Mouse (Mus musculus): ENCODE measurements around the gene Psmd8.
A peak's percentile ranks its signal among the peaks of the same experiment; 100 is the strongest.
"Not testable (repeated sequence)": the region's sequence is repeated elsewhere in the genome, so short reads cannot be mapped to it uniquely, and the experiment has no call there.

Gene Psmd8

DNA sequence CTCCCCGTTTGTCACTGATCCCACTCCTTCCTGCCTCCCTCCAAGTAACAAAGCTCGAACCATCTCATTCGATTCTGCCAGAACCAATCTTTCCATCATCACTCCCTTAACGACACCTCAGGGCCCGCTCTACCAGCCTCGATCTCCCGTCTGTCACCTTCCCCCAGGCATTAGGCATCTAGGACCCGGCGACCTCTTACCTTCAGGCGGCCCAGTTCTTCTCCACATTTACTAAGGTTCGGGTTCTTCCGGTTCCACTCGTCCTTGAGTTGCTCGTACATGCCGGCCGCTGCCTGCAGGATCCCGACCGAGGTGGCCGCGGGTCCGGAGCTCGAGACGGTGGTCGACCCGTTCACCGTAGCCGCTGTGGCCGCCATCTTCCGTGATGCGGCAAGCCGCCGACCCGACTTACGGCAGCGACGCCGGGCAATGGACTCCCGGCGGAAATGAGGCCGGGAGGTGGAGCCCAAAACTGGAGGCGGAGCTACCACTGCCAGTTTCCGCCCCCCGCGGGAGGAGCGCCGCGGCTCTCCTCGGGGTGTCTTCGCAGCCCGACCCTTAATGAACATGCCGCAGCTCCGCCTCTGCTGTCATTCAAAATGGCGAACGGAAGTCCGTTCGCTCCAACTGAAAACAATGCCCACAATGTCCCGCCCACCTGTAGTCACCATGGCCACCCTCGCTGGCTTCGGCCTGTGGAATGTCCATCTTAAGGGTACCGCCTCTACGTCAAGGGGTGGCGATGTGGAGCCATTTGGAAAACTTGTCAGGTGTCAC, at the start of gene Psmd8:
Psmd8 (minus strand) TSS at position 625 of the 777 bp plus-strand sequence.
- DNase-seq, result peak; percentile 98 to 99

DNA sequence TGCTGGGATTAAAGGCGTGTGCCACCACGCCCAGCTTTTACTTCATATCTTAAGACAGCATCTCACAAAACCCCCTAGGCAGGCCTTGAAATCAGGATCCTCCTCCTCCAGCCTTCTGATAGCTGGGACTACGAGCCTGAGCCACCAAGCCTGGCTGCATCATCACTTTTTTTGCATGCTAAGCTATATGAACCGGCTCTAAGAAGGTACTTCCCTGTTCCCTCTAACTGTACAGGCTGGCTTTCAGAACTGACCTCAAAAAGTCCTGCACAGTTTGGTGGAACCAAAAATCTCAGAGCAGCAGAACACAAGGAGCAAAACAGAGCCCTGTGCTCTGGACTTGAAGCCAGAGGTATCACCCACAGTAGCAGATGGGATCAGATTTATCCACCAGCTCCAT, 47.7 kb upstream of the Psmd8 start:
- no peak for DNase-seq

DNA sequence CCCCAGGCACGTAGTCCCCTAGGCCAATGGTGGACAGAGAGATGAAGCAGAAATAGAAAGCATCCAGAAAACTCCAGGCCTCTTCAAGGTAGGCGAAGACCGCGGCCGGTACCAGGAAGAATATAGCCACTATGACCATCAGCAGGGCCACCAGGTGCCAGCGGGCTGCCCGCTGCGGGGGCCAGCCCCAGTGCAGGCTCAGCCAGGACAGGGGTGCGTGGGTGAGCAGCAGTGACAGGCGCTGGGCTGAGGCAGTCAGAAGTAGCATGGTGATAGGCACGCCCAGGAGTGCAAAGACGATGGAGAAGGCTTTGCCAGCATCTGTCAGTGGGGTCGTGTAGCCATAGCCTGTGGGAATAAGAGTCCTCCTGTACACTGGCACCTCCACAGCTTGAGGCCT, 45.0 kb upstream of the Psmd8 start:
- DNase-seq, result no peak

DNA sequence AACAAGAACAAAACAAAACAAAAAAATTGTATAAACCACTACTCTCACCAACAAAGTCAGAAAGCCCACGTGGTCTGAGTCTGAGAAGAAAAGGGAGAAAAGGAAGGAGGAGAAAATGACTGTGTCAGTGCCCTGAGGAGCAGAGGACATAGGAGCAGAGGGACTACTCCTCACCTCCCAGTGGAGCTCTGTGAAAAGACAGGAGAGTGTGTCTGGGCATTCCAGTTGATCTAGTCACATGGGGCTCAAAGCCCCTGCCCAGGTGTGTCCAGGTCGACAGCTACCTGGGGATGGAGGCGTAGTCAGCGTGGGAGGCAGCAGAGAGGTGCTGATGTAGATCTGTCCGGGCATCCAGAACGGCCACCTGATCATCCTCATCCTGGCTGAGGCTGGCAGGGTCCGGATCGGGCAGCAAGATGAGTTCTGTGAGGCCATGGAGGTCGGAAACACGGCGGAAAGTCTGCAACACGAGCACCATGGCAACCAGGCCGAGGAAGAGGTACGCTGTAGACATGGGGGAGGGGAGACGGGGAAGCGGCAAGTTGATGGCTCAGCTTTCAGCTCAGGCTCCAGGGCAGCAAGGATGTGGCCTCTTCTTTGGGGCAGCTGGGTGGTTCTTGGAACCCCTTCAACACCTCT, 44.4 kb upstream of the Psmd8 start:
- DNase-seq, result no peak

DNA sequence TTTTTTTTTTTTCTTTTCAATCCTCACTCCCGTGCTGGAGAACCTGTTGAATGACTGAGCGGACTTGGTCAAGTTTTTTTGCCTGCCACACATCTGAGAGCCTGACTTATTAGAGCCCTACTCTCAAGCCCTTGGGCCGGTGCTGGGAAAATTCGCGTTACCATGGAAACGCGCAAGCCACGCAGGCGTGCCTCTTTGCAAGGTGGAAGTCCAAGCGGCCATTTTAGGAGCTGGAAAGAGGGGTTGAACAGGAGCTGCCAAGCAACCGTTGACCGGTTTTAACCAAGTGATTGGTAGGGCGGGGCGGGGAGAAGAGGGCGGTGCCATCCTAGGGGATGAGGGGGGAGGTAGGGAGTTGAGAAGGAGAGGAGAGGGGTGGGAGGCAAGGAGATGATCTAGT, 34.3 kb upstream of the Psmd8 start:
- no peak for DNase-seq

DNA sequence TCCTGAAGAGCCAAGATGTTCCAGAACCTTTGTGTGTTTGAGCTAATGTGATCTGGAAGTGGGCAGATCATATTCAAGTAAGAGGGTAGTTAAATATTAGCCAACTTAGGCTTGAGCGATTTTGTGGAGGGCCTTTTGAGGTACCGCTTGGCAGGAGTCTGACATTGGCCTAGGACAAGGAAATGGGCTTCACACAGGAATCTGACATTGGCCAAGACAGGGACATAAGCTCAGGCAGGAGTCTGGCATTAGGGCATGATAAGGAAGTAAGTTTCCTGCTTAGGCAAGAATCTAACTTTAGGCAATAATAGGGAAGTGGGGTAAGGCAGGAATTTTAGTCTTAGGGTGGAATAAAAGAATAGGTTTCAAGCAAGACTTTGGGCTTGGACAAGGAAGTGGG, 33.7 kb upstream of the Psmd8 start:
- no peak for DNase-seq

DNA sequence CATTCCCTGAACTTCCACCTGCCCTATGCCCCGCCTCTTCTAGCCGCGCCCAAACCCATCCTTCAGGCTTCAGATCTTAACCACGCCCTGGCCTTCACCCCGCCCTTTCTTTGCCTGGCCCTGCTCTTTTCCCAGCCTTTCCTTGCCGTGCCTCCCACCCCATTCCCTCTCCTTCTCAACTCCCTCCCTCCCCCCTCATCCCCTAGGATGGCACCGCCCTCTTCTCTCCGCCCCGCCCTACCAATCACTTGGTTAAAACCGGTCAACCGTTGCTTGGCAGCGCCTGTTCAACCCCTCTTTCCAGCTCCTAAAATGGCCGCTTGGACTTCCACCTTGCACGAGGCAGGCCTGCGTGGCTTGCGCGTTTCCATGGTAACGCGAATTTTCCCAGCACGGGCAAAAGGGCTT, 33.2 kb upstream of the Psmd8 start, which contains the start of gene Catsperg1:
Catsperg1 (minus strand) TSS at position 361 of the 408 bp plus-strand sequence.
- DNase-seq, result peak; percentile 25 to 52

DNA sequence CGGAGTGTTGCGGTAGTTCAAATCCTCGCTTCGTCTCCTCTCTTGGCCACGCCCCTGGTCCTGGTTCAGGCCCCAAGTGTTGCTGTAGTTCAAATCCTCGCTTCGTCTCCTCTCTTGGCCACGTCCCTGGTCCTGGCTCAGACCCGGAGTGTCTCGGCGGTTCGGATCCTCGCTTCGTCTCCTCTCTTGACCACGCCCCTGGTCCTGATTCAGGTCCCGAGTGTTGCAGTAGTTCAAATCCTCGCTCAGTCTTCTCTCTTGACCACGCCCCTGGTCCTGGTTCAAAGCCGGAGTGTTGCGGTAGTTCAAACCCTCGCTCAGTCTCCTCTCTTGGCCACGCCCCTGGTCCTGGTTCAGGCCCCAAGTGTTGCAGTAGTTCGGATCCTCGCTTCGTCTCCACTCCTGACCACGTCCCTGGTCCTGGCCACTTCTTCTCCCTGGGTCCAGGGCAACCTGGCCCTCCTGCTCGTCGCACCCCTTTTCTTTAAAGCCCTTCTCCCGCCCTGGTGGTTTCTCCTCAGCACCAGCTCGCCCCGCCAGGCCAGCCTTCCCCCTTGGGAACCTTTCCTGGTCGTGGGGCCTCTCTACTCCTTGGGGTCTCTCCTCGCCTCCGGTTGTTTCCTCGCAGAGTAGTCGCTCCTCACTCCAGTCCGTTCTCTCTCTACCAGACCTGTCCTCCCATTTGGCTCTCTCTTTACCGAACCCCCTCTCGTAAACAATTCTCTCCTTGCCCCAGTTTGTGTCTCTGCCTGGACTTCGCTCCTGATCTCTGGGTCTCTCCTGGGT, 32.5 kb upstream of the Psmd8 start:
- not testable (repeated sequence) for DNase-seq

DNA sequence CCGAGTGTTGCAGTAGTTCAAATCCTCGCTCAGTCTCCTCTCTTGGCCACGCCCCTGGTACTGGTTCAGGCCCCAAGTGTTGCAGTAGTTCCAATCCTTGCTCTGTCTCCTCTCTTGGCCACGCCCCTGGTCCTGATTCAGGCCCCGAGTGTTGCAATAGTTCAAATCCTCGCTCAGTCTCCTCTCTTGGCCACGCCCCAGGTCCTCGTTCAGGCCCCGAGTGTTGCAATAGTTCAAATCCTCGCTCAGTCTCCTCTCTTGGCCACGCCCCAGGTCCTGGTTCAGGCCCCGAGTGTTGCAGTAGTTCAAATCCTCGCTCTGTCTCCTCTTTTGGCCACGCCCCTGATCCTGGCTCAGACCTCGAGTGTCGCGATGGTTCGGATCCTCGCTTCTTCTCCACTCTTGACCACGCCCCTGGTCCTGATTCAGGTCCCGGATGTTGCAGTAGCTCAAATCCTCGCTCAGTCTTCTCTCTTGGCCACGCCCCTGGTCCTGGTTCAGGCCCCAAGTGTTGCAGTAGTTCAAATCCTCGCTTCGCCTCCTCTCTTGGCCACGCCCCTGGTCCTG, 31.8 kb upstream of the Psmd8 start:
- peak; percentile 36 to 46 for DNase-seq

DNA sequence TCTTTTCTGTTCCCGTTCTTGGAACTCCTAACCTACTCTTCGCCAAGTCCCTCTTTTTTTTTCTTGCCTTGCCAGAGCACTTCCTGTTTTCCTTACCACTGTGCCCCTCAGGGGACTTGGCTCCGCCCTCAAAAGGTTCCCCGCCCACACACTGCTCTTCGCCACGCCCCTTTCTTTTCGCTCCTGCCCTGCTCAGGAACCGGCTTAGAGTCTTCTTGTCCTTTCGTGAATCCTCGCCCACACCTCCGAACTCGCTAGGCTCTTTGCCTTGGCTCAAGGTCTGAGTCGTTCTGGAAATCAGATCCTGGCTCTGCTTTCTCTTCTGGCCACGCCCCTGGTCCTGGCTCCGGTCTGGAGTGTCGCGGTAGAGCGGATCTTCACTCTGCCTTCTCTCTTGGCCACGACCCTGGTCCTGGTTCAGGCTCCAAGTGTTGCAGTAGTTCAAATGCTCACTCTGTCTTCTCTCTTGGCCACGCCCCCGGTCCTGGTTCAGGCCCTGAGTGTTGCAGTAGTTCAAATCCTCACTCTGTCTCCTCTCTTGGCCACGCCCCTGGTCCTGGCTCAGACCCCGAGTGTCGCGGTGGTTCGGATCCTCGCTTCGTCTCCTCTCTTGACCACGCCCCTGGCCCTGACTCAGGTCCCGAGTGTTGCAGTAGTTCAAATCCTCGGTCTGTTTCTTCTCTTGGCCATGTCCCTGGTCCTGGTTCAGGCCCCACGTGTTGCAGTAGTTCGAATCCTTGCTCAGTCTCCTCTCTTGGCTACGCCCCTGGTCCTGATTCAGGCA, 31.1 kb upstream of the Psmd8 start:
- peak; percentile 95 to 96 for DNase-seq

DNA sequence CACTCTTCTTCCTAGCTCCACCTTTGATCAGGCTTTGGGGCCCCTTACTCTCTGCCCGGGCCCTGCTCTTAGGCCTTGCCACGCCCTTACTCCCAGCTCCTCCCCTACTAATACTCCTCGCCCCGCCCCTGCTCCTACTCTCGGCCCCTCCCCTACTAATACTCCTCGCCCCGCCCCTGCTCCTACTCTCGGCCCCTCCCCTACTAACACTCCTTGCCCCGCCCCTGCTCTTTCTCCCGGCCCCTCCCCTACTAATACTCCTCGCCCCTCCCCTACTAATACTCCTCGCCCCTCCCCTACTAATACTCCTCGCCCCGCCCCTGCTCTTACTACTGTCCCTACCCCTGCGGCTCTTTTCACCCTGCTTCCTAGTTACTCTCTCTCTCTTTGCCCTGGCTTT, 30.5 kb upstream of the Psmd8 start:
- peak in 1 of 2 experiments; percentile 70 for DNase-seq

DNA sequence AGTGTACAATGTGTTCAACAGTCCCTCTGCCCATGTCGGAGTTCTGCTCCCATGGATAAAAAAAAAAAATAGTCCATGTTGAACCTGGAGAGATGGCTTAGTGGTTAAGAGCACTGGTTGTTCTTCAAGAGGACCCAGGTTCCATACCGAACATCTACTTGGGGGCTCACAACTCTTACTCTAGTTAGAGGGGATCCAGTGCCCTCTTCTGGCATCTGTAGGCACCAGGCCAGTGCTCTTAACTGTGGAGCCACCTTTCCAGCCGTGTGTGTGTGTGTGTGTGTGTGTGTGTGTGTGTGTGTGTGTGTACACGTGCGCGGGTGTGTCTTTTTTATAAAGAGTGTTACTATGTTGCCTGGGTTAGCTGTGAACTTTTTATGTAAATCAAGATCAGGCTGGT, 22.1 kb upstream of the Psmd8 start:
- DNase-seq, result no peak

DNA sequence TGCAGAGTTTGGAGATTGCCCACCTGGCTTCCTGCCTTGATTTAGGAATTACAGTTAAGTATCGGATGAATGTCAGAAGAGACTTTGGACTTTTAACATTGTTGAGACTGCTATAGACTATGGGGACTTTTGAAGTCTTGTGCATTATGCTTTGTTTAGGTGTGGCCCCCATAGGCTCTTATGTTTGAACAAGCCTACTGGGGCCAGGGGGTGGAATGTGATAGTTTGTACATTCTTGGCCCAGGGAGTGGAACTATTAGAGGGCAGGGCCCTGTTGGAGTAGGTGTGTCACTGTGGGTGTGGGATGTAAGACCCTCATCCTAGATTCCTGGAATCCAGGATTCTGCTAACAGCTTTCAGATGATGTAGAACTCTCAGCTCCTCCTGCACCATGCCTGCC, 13.7 kb upstream of the Psmd8 start:
- DNase-seq, result not testable (repeated sequence)

DNA sequence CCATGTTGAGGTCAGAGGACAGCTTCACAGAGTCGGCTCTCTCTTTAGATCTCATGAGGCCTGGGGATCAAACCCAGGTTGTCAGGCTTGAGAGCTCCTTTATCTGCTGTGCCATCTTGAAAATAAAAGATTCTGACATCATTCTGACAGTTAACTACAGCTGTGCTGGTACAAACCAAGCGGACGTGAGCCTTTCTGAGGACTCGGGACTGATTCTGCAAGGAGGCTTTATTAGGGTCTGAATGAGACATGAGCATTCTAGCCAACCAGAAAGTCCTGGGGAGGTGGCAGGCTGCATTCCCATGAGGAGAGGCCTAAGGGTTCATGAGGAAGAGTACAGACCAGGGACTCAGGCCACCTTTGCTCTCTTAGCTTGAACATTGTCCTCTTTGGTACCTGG, 822 bp upstream of the Psmd8 start:
- not testable (repeated sequence) for DNase-seq

DNA sequence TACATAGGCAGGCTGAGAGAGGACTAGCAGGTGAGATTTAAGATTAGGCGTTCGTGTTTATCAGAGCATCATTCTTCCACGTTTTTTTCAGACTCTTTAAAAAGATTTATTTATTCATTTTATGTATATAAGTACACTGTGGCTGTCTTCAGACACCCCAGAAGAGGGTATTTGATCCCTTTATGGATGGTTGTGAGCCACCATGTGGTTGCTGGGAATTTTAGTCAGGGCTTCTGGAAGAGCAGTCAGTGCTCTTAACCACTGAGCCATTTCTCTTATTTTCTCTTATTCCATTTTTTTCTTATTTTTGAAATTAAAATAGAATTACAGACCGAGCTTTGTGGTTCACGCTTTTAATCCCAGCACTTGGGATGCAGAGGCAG, 344 bp upstream of the Psmd8 start:
- DNase-seq, result no peak

DNA sequence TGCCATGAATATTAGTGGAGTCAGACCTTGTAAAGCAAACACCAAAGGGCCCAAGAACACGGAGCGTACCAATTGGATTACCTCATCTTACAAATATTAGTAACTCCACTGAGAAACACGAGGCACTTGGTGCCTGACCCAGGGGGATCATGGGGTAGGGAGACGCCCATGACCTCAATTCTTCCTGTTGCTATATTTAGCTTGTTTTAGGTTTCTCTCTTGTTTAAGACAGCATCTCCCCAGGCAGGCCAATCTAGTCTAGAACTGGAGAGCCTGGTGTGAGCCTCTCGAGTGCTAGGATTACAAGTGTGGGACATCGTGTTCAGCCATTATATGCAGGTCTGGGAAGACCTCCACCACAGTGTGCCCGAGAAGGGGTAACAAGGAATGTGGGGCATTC, 1.2 kb downstream of the Psmd8 start:
- DNase-seq, result peak in 1 of 2 experiments; percentile 13

DNA sequence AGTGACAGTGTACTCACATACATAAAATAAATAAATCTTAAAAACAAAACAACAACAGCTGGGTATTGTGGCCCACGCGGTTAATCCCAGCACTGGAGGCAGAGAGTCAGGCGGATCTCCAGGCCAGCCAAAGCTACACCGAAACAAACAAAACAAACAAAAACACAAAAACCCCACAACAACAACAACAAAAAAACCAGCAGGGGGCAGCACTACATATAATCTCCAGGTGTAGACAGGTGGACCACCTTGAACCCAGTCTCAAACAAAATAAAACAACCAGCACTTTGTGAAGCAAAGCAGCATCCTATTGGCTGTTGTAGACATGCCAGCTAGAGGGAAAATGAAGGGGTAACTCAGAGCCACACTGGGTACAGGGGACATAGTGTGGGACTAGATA, 2.4 kb downstream of the Psmd8 start:
- no peak for DNase-seq

DNA sequence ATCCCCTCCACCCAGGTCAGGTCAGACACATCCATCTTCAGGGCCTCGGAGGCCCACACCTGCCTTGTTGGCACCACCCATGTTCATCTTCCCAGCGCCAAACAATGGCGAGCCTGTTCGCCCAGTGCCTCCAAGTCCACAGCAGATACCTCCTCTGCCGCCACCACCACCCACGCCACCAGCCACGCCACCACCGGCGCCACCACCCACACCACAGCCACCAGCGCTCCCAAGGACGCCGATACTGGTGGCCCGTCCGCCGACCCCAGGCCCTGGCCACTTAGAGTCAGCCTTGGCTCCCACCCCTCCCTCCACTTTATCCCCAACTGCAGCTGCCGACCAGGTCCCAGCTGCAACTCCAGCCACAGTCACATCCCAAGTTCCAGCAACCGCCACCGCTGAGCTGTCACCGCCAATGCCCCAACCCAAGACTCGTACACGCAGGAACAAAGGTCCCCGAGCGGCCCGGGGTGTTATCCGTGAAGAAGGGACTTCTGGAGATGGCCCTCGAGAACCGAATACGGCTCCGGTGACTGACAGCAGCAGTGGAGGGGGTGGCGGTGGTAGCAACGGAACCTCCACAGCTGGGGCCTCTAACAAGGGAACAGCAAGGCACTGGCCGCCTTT, 8.0 kb downstream of the Psmd8 start:
- no peak for DNase-seq

DNA sequence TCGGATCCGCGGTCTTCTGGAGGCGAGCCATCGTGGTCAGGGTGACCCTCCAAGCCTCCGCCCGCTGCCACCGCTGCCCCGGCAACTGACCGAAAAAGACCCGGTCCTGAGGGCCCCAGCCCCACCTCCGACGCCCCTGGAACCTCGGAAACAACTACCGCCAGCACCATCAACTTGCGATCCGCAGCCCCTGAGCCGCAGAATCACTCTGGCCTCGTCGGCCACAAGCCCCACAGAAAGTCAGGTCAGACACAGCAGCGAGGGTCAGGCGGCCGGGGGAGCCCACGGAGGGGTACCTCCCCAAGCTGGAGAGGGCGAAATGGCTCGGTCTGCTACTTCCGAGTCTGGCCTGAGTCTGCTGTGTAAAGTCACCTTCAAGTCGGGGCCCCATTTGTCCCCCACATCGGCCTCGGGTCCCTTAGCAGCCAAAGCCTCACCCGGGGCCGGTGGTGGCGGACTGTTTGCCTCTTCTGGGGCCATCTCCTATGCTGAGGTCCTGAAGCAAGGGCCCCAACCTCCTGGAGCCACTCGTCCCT, 8.9 kb downstream of the Psmd8 start:
- DNase-seq, result no peak

DNA sequence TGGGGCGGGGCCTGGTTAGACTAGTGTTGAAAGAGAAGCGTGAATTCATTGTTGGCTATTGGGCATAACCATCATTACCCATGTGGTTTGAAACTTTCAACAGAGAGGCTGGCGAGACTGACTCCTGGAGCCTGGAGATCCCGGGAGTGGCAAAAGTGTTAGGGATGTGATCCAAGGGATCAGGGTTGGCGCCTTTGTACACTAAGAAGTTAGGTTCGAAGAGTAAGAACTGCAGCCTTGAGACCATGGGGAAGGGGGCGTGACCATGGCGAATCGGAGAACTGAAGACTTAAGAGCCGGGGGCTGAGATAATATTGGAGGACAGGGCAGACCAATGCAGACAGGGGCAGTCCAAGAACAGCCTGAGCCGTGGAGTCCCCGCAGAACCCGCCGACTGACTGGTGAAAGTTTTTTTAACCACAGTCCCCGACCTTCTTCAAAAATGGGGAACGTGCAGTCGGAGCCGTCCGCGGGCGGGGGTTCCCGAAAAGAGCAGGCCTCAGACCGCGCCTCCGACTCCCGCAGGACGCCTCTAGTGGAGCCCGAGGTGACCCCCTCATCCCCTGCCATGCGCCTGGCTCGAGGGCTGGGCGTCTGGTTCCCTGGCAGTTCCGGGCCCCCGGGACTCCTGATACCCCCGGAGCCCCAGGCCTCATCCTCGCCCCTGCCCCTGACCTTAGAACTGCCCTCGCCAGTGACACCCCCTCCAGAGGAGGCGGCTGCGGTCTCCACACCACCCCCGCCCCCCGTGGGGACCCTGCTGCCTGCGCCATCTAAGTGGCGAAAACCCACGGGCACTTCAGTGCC, 9.5 kb downstream of the Psmd8 start:
- peak in 1 of 2 experiments; percentile 38 for DNase-seq

All from lung, postnatal 4 days (tissue).